In the genomic region with DNA sequence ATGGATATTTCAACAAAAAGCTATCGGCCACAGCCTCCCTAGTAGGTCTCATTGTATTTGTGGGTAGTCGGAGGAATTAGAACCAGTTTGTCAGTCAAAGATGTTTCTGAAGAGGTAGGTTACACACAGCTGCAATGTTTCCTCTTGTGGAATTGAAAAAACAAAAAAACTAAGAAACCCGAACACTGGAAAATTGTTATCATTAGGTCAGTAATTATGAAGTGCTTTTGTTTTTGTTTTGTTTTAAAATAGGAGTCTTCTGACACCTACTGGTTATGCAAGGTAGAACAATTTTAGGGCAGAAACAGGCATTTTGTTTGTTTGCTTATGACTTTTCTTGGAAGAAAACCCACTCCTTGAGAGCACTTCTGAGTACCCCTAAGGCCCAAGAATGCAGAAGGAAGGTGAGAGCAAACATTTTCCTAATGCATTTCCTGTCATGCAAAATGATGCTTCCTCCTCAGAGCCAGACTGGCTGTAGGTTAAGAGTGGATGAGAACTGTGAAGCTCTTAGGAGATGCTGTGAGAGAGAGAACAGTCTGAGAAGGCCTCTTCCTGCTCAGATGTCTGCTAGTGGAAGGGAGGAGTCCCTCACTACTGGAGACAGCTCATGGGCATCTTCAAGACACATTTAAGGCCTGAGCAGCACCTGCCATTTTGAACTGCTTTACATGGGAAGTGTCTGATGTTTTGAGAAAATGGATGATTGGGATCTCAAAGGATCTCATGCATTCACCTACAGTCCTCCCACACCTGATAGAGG, we compare ENCODE assay signal across 8 mouse cellular contexts. TPM values are rescaled to one million over a fixed set of nuclear protein-coding genes. Genes with fewer than 3 reads are reported as not detected.
DNase-seq lines count a peak whose midpoint lies in the region; ATAC-seq lines count a peak whose summit lies in the region.

No protein-coding gene starts in this region.

- peak overlapping the region; percentile 64 to 68; a peak in 3 of 4 replicates for H3K27ac ChIP-seq in heart, embryonic 14.5 days (replicated peaks in 1 of 2; ENCODE audit: control insufficient read depth in 1 of 2, insufficient read depth in 1 of 2, low read depth in 2 of 2, low read length in 2 of 2)
- H3K27ac ChIP-seq in lung, embryonic 16.5 days (ENCODE audit: low read length): peak overlapping the region; percentile 52
- no peak overlapping the region for H3K27ac ChIP-seq in forebrain, embryonic 12.5 days
- no peak overlapping the region for H3K27ac ChIP-seq in stomach, embryonic 15.5 days

- DNase-seq in heart, adult 11 months: no peak
- no peak for DNase-seq in lung, postnatal 25 days (ENCODE audit: low spot score)
- DNase-seq in right cerebral cortex, postnatal 14 days: no peak

- H3K4me2 ChIP-seq in heart, embryonic 14.5 days (ENCODE audit: low read length): peak overlapping the region; percentile 40
- peak overlapping the region; percentile 44 for H3K4me2 ChIP-seq in lung, embryonic 16.5 days (ENCODE audit: low read depth, low read length)
- no peak overlapping the region for H3K4me2 ChIP-seq in forebrain, embryonic 12.5 days
- peak overlapping the region; percentile 35; the same call in 1 of the 2 replicates for H3K4me2 ChIP-seq in stomach, embryonic 15.5 days

- H3K4me3 ChIP-seq in heart, embryonic 14.5 days (ENCODE audit: control insufficient read depth in 1 of 2, insufficient read depth in 1 of 2, low read depth in 1 of 2, low read length in 2 of 2): no peak overlapping the region
- H3K4me3 ChIP-seq in lung, embryonic 16.5 days (ENCODE audit: low read length): no peak overlapping the region
- no peak overlapping the region for H3K4me3 ChIP-seq in forebrain, embryonic 12.5 days (replicated peaks)
- H3K4me3 ChIP-seq in stomach, embryonic 15.5 days (replicated peaks): no peak overlapping the region

- no peaks in the 10 kb centered on the region for H3K9me3 ChIP-seq in heart, embryonic 14.5 days (ENCODE audit: control insufficient read depth, low read length)
- H3K9me3 ChIP-seq in lung, embryonic 16.5 days (ENCODE audit: control insufficient read depth, low read length): 0 out of 2 replicates have a peak, but pooled peaks cover 2% of the 10 kb centered on the region
- H3K9me3 ChIP-seq in forebrain, embryonic 12.5 days: no peaks in the 10 kb centered on the region
- no peaks in the 10 kb centered on the region for H3K9me3 ChIP-seq in stomach, embryonic 15.5 days

- peaks cover 2 to 10% of the 10 kb centered on the region in 2 experiments for H3K4me1 ChIP-seq in heart, embryonic 14.5 days (ENCODE audit: control insufficient read depth in 2 of 2, insufficient read depth in 2 of 2, low read length in 2 of 2)
- peaks cover 11% of the 10 kb centered on the region for H3K4me1 ChIP-seq in lung, embryonic 16.5 days (replicated peaks; ENCODE audit: control insufficient read depth, insufficient read depth, low read length)
- H3K4me1 ChIP-seq in forebrain, embryonic 12.5 days: no peaks in the 10 kb centered on the region
- H3K4me1 ChIP-seq in stomach, embryonic 15.5 days: peaks cover 15% of the 10 kb centered on the region

- no peaks in the 10 kb centered on the region for H3K27me3 ChIP-seq in heart, embryonic 14.5 days (ENCODE audit: control insufficient read depth, insufficient read depth, low read length)
- H3K27me3 ChIP-seq in lung, embryonic 16.5 days (ENCODE audit: control insufficient read depth, insufficient read depth, low read depth, low read length): no peaks in the 10 kb centered on the region
- H3K27me3 ChIP-seq in forebrain, embryonic 12.5 days: no peaks in the 10 kb centered on the region; the same call in 1 of the 2 replicates
- no peaks in the 10 kb centered on the region for H3K27me3 ChIP-seq in stomach, embryonic 15.5 days (replicated peaks)

- no peaks in the 10 kb centered on the region for H3K36me3 ChIP-seq in heart, embryonic 14.5 days (ENCODE audit: control insufficient read depth, insufficient read depth, low read length)
- no peaks in the 10 kb centered on the region for H3K36me3 ChIP-seq in lung, embryonic 16.5 days (ENCODE audit: control insufficient read depth, insufficient read depth, low read length)
- no peaks in the 10 kb centered on the region for H3K36me3 ChIP-seq in forebrain, embryonic 12.5 days (replicated peaks)
- H3K36me3 ChIP-seq in stomach, embryonic 15.5 days: no peaks in the 10 kb centered on the region

- 47% methylated on average over 3 of the region's 3 CpGs for WGBS in heart, embryonic 14.5 days
- WGBS in lung, embryonic 16.5 days: 32% methylated on average over 3 of the region's 3 CpGs
- WGBS in forebrain, embryonic 12.5 days: 70% methylated on average over 3 of the region's 3 CpGs
- 37% methylated on average over 3 of the region's 3 CpGs for WGBS in stomach, embryonic 15.5 days

- no peak overlapping the region for H3K9ac ChIP-seq in heart, embryonic 14.5 days (ENCODE audit: low read length)
- H3K9ac ChIP-seq in lung, embryonic 16.5 days (ENCODE audit: low read length): no peak overlapping the region
- no peak overlapping the region for H3K9ac ChIP-seq in forebrain, embryonic 12.5 days
- no peak overlapping the region for H3K9ac ChIP-seq in stomach, embryonic 15.5 days

- no peak for ATAC-seq in heart, embryonic 14.5 days (ENCODE audit: insufficient number of reproducible peaks, insufficient read depth, low FRiP score, low read depth)
- ATAC-seq in lung, embryonic 16.5 days (ENCODE audit: low read depth): 0 out of 2 replicates have a peak, but pooled peaks have one; percentile 39
- ATAC-seq in forebrain, embryonic 12.5 days (ENCODE audit: low FRiP score): peak; percentile 33; the same call in 1 of the 2 replicates
- ATAC-seq in stomach, embryonic 15.5 days (ENCODE audit: insufficient read depth, low FRiP score, low read depth): no peak
- no peak for ATAC-seq in monocyte, adult 5-6 weeks (replicated peaks; ENCODE audit: insufficient number of reproducible peaks, low FRiP score, low TSS enrichment, poor library complexity, severe bottlenecking)

RNA-seq across cellular contexts. Expression of a gene that starts 14.9 kb away (rescaled TPM):
- polyA plus RNA-seq in heart, embryonic 14.5 days (2014; fragmentation: Nextera tagmentation; extraction: Ambion mirVana): 12.7 and 13.2 TPM in 2 replicates
- 14.4 and 14.8 TPM in 2 replicates for polyA plus RNA-seq in lung, embryonic 16.5 days (2015; fragmentation: Nextera tagmentation; extraction: Ambion mirVana)
- 2.4 and 3.3 TPM in 2 replicates for polyA plus RNA-seq in forebrain, embryonic 12.5 days (2016; fragmentation: Nextera tagmentation; extraction: Ambion mirVana)
- polyA plus RNA-seq in stomach, embryonic 15.5 days (2015; fragmentation: Nextera tagmentation; extraction: Ambion mirVana): 12.8 and 13.9 TPM in 2 replicates
- total RNA-seq in monocyte, adult 5-6 weeks (2017): 3.5 to 8.9 TPM (median 3.5 TPM) in 3 replicates

RNA-seq across cellular contexts. Expression of a gene that starts 15.1 kb away (rescaled TPM):
- polyA plus RNA-seq in heart, embryonic 14.5 days (2014; fragmentation: Nextera tagmentation; extraction: Ambion mirVana): 28.4 and 29.4 TPM in 2 replicates
- polyA plus RNA-seq in lung, embryonic 16.5 days (2015; fragmentation: Nextera tagmentation; extraction: Ambion mirVana): 27.5 and 29.0 TPM in 2 replicates
- polyA plus RNA-seq in forebrain, embryonic 12.5 days (2016; fragmentation: Nextera tagmentation; extraction: Ambion mirVana): 19.2 and 26.4 TPM in 2 replicates
- polyA plus RNA-seq in stomach, embryonic 15.5 days (2015; fragmentation: Nextera tagmentation; extraction: Ambion mirVana): 35.5 and 37.3 TPM in 2 replicates
- 48.2 to 51.9 TPM (median 50.7 TPM) in 3 replicates for total RNA-seq in monocyte, adult 5-6 weeks (2017)

Comparison
In these comparisons a context has a peak if more than half of its experiments do, and no peak if none do; other contexts are left out.
1. ATAC-seq: peak in lung, embryonic 16.5 days (single experiment) and forebrain, embryonic 12.5 days (single experiment); none in heart, embryonic 14.5 days (single experiment), stomach, embryonic 15.5 days (single experiment) and monocyte, adult 5-6 weeks (single experiment).
2. H3K27ac ChIP-seq: peak in heart, embryonic 14.5 days (2 of 2) and lung, embryonic 16.5 days (single experiment); none in forebrain, embryonic 12.5 days (single experiment) and stomach, embryonic 15.5 days (single experiment).